ENCODE assay signal across 8 mouse cellular contexts in genomic region chr11:72457995-72458496, GRCm38 (mm10). TPM values are rescaled to one million over a fixed set of nuclear protein-coding genes. Genes with fewer than 3 reads are reported as not detected.
A peak's percentile ranks its signal among the peaks of the same experiment; 100 is the strongest.
DNase-seq lines count a peak whose midpoint lies in the region; ATAC-seq and TF ChIP-seq lines count a peak whose summit lies in the region.
"Had no signal": no experiment of that assay in that cellular context is flagged by ENCODE, and none has a peak within 500 bp of the region (broad histone marks: within the 10 kb centered on the region; RNA-seq: fewer than 3 reads in every experiment).

No protein-coding gene starts in this region.

- H3K4me2 ChIP-seq in embryonic facial prominence, embryonic 15.5 days (replicated peaks), result no peak overlapping the region
- peak overlapping the region; percentile 15; the same call in 1 of the 2 replicates for H3K4me2 ChIP-seq in lung, embryonic 14.5 days
- H3K4me2 ChIP-seq in forebrain, embryonic 16.5 days (ENCODE audit: low read length), result no peak overlapping the region

- 38% methylated on average over 12 of the region's 12 CpGs for WGBS in bone marrow, adult 2 months
- WGBS in embryonic facial prominence, embryonic 15.5 days, result 38% methylated on average over 12 of the region's 12 CpGs
- 43% methylated on average over 12 of the region's 12 CpGs for WGBS in lung, embryonic 14.5 days
- WGBS in thymus, adult 2 months, result 87% methylated on average over 12 of the region's 12 CpGs
- 80% methylated on average over 12 of the region's 12 CpGs for WGBS in forebrain, embryonic 16.5 days

- H3K27me3 ChIP-seq in embryonic facial prominence, embryonic 15.5 days, result no peaks in the 10 kb centered on the region
- no peaks in the 10 kb centered on the region for H3K27me3 ChIP-seq in lung, embryonic 14.5 days (ENCODE audit: insufficient read depth, low read length)
- no peaks in the 10 kb centered on the region for H3K27me3 ChIP-seq in thymus, adult 2 months (ENCODE audit: control insufficient read depth, insufficient read depth, low read length)
- H3K27me3 ChIP-seq in forebrain, embryonic 16.5 days (replicated peaks; ENCODE audit: control insufficient read depth, insufficient read depth, low read length), result no peaks in the 10 kb centered on the region

- H3K4me1 ChIP-seq in bone marrow, adult 2 months (ENCODE audit: control insufficient read depth, insufficient read depth, low read length), result peaks cover 3% of the 10 kb centered on the region; the same call in 1 of the 2 replicates
- no peaks in the 10 kb centered on the region for H3K4me1 ChIP-seq in embryonic facial prominence, embryonic 15.5 days
- no peaks in the 10 kb centered on the region for H3K4me1 ChIP-seq in lung, embryonic 14.5 days (ENCODE audit: insufficient read depth)
- no peaks in the 10 kb centered on the region for H3K4me1 ChIP-seq in thymus, adult 2 months (replicated peaks; ENCODE audit: control insufficient read depth, insufficient read depth, low read length)
- H3K4me1 ChIP-seq in forebrain, embryonic 16.5 days (replicated peaks; ENCODE audit: control insufficient read depth, insufficient read depth, low read length), result no peaks in the 10 kb centered on the region

- no peak for TF ChIP-seq CTCF in bone marrow, adult 2 months (IDR thresholded peaks at IDR 0.05; ENCODE audit: control insufficient read depth, insufficient read depth, low read length)
- TF ChIP-seq CTCF in lung, embryonic 14.5 days (IDR thresholded peaks at IDR 0.05; ENCODE audit: low read depth), result no peak
- no peak for TF ChIP-seq CTCF in thymus, adult 2 months (IDR thresholded peaks at IDR 0.05; ENCODE audit: borderline replicate concordance, control insufficient read depth, extremely low read depth, insufficient read depth, low read length, poor library complexity)

- H3K4me3 ChIP-seq in bone marrow, adult 2 months (replicated peaks; ENCODE audit: control insufficient read depth, low read depth, low read length), result peak overlapping the region; percentile 37
- H3K4me3 ChIP-seq in embryonic facial prominence, embryonic 15.5 days (replicated peaks), result no peak overlapping the region
- H3K4me3 ChIP-seq in lung, embryonic 14.5 days (ENCODE audit: low read depth, low read length), result no peak overlapping the region
- no peak overlapping the region for H3K4me3 ChIP-seq in thymus, adult 2 months (ENCODE audit: control insufficient read depth, insufficient read depth, low read length)
- no peak overlapping the region for H3K4me3 ChIP-seq in forebrain, embryonic 16.5 days (replicated peaks; ENCODE audit: low read length)

- H3K9me3 ChIP-seq in embryonic facial prominence, embryonic 15.5 days (replicated peaks), result no peaks in the 10 kb centered on the region
- H3K9me3 ChIP-seq in lung, embryonic 14.5 days (ENCODE audit: low read depth, low read length), result no peaks in the 10 kb centered on the region
- no peaks in the 10 kb centered on the region for H3K9me3 ChIP-seq in forebrain, embryonic 16.5 days (ENCODE audit: control insufficient read depth, low read length)

- ATAC-seq in embryonic facial prominence, embryonic 15.5 days (ENCODE audit: insufficient number of reproducible peaks, low FRiP score, low TSS enrichment, low read depth), result peak; percentile 45; the same call in 1 of the 2 replicates
- peak; percentile 80 for ATAC-seq in lung, embryonic 14.5 days (ENCODE audit: insufficient read depth)
- ATAC-seq in forebrain, embryonic 16.5 days, result no peak

- TF ChIP-seq POLR2A in bone marrow, adult 2 months (IDR thresholded peaks at IDR 0.05; ENCODE audit: borderline replicate concordance, control insufficient read depth, low read depth, low read length), result no peak
- TF ChIP-seq POLR2A in thymus, adult 2 months (IDR thresholded peaks at IDR 0.05; ENCODE audit: control insufficient read depth, extremely low read depth, insufficient read depth, low read length, poor library complexity), result no peak

- peak; percentile 50 for DNase-seq in kidney, adult 18-20 months
- DNase-seq in lung, embryonic 14.5 days, result peak; percentile 71
- no peak for DNase-seq in thymus, adult 2 months
- no peak for DNase-seq in testis, postnatal 10 days (ENCODE audit: low spot score)
- DNase-seq: layer of hippocampus, adult 9-11 months had no signal

- H3K36me3 ChIP-seq in embryonic facial prominence, embryonic 15.5 days, result no peaks in the 10 kb centered on the region
- H3K36me3 ChIP-seq in lung, embryonic 14.5 days (ENCODE audit: insufficient read depth), result peaks cover under 1% of the 10 kb centered on the region; the same call in 1 of the 2 replicates
- H3K36me3 ChIP-seq in thymus, adult 2 months (ENCODE audit: control insufficient read depth, insufficient read depth, low read length), result no peaks in the 10 kb centered on the region
- H3K36me3 ChIP-seq in forebrain, embryonic 16.5 days (ENCODE audit: control insufficient read depth, insufficient read depth), result peaks cover 5% of the 10 kb centered on the region; the same call in 1 of the 2 replicates

- no peak overlapping the region for H3K9ac ChIP-seq in embryonic facial prominence, embryonic 15.5 days
- H3K9ac ChIP-seq in lung, embryonic 14.5 days, result no peak overlapping the region
- no peak overlapping the region for H3K9ac ChIP-seq in forebrain, embryonic 16.5 days (replicated peaks; ENCODE audit: low read depth, low read length)

- peak overlapping the region; percentile 44 for H3K27ac ChIP-seq in bone marrow, adult 2 months (ENCODE audit: control insufficient read depth, insufficient read depth, low read depth, low read length, poor library complexity)
- H3K27ac ChIP-seq in embryonic facial prominence, embryonic 15.5 days (replicated peaks), result peak overlapping the region; percentile 19; the same call in 1 of the 2 replicates
- H3K27ac ChIP-seq in lung, embryonic 14.5 days (ENCODE audit: low read depth), result peak overlapping the region; percentile 81
- no peak overlapping the region for H3K27ac ChIP-seq in thymus, adult 2 months (ENCODE audit: control insufficient read depth, insufficient read depth, low read length)
- no peak overlapping the region for H3K27ac ChIP-seq in forebrain, embryonic 16.5 days (ENCODE audit: low read length)

RNA-seq across cellular contexts. Expression of gene Mybbp1a, which starts 16.9 kb away (rescaled TPM):
- polyA plus RNA-seq in bone marrow, adult 2 months (2011; ENCODE audit: insufficient read depth, insufficient read length, low replicate concordance, missing spikeins), result 40.0 and 68.3 TPM in 2 replicates
- 123 and 138 TPM in 2 replicates for polyA plus RNA-seq in embryonic facial prominence, embryonic 15.5 days (2015; fragmentation: Nextera tagmentation; extraction: Ambion mirVana)
- polyA plus RNA-seq in lung, embryonic 14.5 days (2014; fragmentation: Nextera tagmentation; extraction: Ambion mirVana), result 157 and 161 TPM in 2 replicates
- 57.1 and 67.8 TPM in 2 replicates for polyA plus RNA-seq in thymus, adult 2 months (2012; rRNA removed)
- polyA plus RNA-seq in forebrain, embryonic 16.5 days (2015; fragmentation: Nextera tagmentation; extraction: Ambion mirVana), result 94.8 and 98.2 TPM in 2 replicates

RNA-seq across cellular contexts. Expression of gene Ggt6, which starts 22.7 kb away (rescaled TPM):
- polyA plus RNA-seq in bone marrow, adult 2 months (2011; ENCODE audit: insufficient read depth, insufficient read length, low replicate concordance, missing spikeins), result not detected in 2 replicates
- polyA plus RNA-seq in embryonic facial prominence, embryonic 15.5 days (2015; fragmentation: Nextera tagmentation; extraction: Ambion mirVana), result 6.3 and 7.0 TPM in 2 replicates
- polyA plus RNA-seq in lung, embryonic 14.5 days (2014; fragmentation: Nextera tagmentation; extraction: Ambion mirVana), result not detected in 2 replicates
- 4.0 and 4.3 TPM in 2 replicates for polyA plus RNA-seq in thymus, adult 2 months (2012; rRNA removed)
- polyA plus RNA-seq in forebrain, embryonic 16.5 days (2015; fragmentation: Nextera tagmentation; extraction: Ambion mirVana), result not detected in 2 replicates

RNA-seq across cellular contexts. Expression of gene Spns2, which starts 31.7 kb away (rescaled TPM):
- 6.3 and 10.7 TPM in 2 replicates for polyA plus RNA-seq in bone marrow, adult 2 months (2011; ENCODE audit: insufficient read depth, insufficient read length, low replicate concordance, missing spikeins)
- 11.8 and 12.0 TPM in 2 replicates for polyA plus RNA-seq in embryonic facial prominence, embryonic 15.5 days (2015; fragmentation: Nextera tagmentation; extraction: Ambion mirVana)
- 7.5 and 8.5 TPM in 2 replicates for polyA plus RNA-seq in lung, embryonic 14.5 days (2014; fragmentation: Nextera tagmentation; extraction: Ambion mirVana)
- 8.9 and 10.6 TPM in 2 replicates for polyA plus RNA-seq in thymus, adult 2 months (2012; rRNA removed)
- polyA plus RNA-seq in forebrain, embryonic 16.5 days (2015; fragmentation: Nextera tagmentation; extraction: Ambion mirVana), result 6.6 and 9.3 TPM in 2 replicates

RNA-seq across cellular contexts. Expression of gene Smtnl2, which starts 46.5 kb away (rescaled TPM):
- polyA plus RNA-seq in bone marrow, adult 2 months (2011; ENCODE audit: insufficient read depth, insufficient read length, low replicate concordance, missing spikeins), result 5.6 TPM in 1 of 2 replicates, not detected in the other
- polyA plus RNA-seq in embryonic facial prominence, embryonic 15.5 days (2015; fragmentation: Nextera tagmentation; extraction: Ambion mirVana), result 58.8 and 64.3 TPM in 2 replicates
- 107 and 122 TPM in 2 replicates for polyA plus RNA-seq in lung, embryonic 14.5 days (2014; fragmentation: Nextera tagmentation; extraction: Ambion mirVana)
- polyA plus RNA-seq in thymus, adult 2 months (2012; rRNA removed), result 1.7 and 2.7 TPM in 2 replicates
- polyA plus RNA-seq in forebrain, embryonic 16.5 days (2015; fragmentation: Nextera tagmentation; extraction: Ambion mirVana), result 4.5 and 8.0 TPM in 2 replicates

Comparison
In these comparisons a context has a peak if more than half of its experiments do, and no peak if none do; other contexts are left out.
1. H3K27ac ChIP-seq: peak in bone marrow, adult 2 months (single experiment), embryonic facial prominence, embryonic 15.5 days (single experiment) and lung, embryonic 14.5 days (single experiment); none in thymus, adult 2 months (single experiment) and forebrain, embryonic 16.5 days (single experiment).
2. DNase-seq: peak in kidney, adult 18-20 months (single experiment) and lung, embryonic 14.5 days (single experiment); none in thymus, adult 2 months (single experiment) and testis, postnatal 10 days (single experiment).